Mouse (Mus musculus) kidney, adult 2 months (tissue): ENCODE data around the gene Hsf4.

Experiments
- CTCF ChIP-seq: fragments of 200-500 bp; conservative IDR thresholded peaks from 2 replicates; pipeline ENCODE4 v1.5.1; 2011; ENCODE audit warnings: low read depth, mild to moderate bottlenecking, control low read depth, low read length, moderate library complexity, mixed read lengths; ENCODE audit not compliant: insufficient read depth, insufficient read length
- POLR2A ChIP-seq: fragments of 200-500 bp; IDR thresholded peaks from one replicate; pipeline ENCODE4 v1.6.1; 2011; ENCODE audit warnings: low read depth, low read length, control low read depth

GRCm38 (mm10) chr8:105257318-105258114, 12.1 kb upstream of the Hsf4 start:
- TF ChIP-seq POLR2A, result no peak
- no peak for TF ChIP-seq CTCF
